Mouse (Mus musculus) small intestine, adult 2 months (tissue): ENCODE measurements at regions not wholly inside any gene's neighbourhood (a gene's known extent, or its start where the extent isn't known, plus 50 kb on each side); places are given as distances from the start of the nearest gene placed in this dataset.

Source experiments
- CTCF ChIP-seq: fragments of 200-500 bp; IDR thresholded peaks from 2 replicates; pipeline ENCODE4 v1.5.1; 2012; ENCODE audit warnings: low read depth, mild to moderate bottlenecking, control low read depth, inconsistent platforms, low read length, moderate library complexity, mixed read lengths; ENCODE audit not compliant: insufficient replicate concordance, insufficient read length; ENCODE audit errors: extremely low read depth
- POLR2A ChIP-seq: fragments of 200-500 bp; IDR thresholded peaks from 2 replicates; pipeline ENCODE4 v1.6.1; 2012; ENCODE audit warnings: low read depth, mild to moderate bottlenecking, control low read depth, inconsistent platforms, low read length, moderate library complexity

- TF ChIP-seq POLR2A (no peak), CTCF (no peak)
These were observed 240.0 kb upstream of the Adcy2 start for GRCm38 (mm10) chr13:69239261-69239915.
